Mouse (Mus musculus) lung, postnatal 4 days (tissue): Measurements from ENCODE around the gene Gng8.

Experiments
- DNase-seq, 2 experiments: peaks; one replicate each; pipeline ENCODE4 v3.0.0; 2021

The Gng8 gene

DNA sequence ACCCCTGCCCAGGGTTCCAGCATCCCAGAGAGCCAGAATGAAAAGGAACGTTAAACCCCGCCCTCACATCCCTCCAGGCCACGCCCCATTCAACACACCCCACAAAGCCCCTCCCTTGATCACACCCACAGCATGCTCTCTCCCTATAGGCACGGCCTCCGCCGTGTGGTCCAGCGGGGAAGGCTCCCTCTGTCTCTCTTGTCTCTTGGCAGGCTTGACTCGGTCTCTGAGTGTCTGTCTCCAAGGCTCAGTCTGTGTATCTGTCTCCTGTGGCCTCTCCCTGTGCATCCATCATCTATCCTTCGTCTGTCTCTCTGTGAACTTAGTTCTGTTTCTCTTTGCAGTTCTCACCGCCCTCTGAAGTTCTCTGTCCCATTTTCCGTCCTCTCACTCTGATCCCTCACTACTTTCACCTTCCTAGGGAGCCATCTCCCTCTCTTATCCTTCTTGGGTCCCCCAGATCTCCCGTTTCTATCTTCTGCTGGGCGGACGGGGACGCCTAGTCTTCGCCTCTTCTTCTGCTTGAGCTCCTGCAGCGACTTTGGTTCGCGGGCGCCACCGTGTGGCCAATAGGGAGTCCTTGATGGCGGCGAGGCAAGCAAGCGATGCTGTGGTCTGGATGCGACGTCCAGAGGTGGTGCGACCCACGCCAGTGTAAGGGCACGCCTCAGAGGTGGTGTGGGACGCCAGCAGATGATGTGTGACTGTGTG is at the start of gene Gng8:
Gene Gng8 (plus strand): TSS at position 146 of the 711 bp plus-strand sequence.
- DNase-seq: peak; percentile 88 to 89

DNA sequence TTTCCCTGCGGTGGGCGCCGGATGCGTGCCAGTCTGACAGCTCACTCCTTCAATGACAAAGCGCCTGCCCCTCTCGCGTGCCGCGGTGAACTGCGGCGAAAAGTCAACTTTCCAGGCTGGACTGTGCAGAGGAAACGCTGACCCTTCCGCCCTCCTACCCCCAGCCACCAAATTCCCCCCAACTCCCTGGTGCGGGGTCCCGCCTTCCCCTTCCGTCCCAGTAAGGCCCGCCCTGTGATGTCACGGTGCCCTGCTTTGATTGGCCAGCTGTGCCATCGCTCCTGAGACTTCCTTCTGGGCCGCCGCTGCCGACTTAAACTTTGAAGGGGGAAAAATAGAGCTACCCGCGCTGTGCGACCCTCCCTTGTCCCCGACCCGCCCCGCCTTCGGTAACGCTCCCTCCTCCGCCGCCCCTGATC is 48.9 kb upstream of the Gng8 start, which contains the start of gene Prkd2:
Gene Prkd2 (plus strand): TSS at position 258 of the 419 bp plus-strand sequence.
- DNase-seq: peak; percentile 95

DNA sequence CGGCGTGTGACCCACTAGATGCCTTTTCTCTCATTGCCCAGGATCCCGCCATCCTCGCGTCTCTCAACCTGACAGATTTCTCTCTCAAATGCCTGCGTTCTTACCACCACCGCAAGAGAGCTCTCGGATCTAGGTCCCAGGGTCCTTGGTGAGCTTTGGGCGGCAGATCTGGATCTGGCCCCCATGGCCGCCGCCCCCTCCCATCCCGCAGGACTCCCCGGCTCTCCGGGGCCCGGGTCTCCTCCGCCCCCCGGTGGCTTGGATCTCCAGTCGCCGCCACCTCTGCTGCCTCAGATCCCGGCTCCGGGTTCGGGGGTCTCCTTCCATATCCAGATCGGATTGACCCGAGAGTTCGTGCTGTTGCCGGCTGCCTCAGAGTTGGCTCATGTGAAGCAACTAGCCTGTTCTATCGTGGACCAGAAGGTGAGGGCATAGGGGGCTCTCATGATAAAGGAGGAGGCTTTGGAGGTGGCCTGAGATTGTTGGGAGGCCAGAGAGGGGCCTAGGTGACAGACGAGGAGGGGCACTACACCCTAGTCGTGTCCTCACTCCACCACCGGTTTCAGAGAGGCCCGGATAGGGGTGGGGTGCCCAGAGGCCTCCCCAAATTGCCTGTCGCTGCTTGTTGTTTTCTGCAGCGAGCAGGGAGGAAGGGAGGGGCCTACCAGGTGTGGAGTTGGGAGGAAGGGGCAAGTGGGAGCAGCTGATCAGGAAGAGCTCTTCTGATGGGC is 48.0 kb upstream of the Gng8 start:
- DNase-seq: peak; percentile 58 to 61

DNA sequence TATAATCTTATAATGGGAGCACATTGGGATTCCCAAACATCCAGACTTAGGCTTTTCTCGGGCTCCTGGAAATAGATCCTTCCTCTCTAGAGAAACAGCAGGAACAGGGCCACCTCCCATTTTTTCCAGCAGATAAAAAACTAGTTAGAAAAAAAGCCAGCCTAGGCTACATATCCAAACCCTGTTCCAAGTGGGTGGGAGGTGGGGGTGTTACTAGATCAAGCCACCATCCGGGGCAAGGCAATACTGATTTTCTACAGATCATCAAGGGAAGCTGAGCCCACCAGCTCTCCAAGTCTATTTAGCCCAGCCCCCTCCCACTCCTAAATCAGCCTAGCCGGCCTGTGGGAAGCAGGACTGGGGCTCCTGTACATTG is 46.9 kb upstream of the Gng8 start:
- no peak for DNase-seq

DNA sequence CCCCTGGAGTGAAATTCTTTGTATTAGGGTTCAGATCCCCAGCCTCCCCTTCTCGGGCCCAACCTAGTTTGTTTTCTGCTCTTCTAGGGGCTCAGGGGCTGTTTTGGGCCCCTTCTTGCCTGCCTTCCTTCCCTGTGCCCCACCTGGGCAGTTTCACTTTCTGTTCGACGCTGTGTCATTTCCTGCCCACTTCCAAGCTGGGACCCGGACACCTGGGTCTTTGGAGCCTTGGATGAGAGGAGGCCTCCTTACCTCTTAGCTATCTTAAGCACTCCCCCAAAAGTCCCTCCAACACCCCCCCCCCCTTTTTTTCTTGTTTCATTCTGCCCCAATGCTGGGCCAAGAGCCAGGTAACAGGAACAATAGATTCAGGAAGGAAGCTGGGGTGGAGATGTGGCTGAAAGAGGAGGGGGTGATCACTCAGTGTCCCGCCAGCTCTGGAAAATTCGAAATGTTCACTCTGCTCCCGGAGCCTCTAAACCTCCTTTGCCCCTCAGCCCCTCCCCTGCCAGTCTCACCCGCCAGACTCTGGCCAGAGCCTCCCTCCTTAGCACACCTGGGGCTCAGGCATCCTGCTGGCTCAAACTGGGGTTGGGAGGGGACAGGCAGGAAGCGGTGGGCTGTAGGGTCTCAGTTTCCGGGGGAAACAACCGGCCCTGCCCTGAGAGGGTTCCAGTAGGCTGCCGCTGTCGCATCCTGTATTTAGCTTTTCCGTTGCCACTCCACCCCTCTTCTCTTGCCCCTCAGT is 46.3 kb upstream of the Gng8 start:
- peak; percentile 67 to 79 for DNase-seq

DNA sequence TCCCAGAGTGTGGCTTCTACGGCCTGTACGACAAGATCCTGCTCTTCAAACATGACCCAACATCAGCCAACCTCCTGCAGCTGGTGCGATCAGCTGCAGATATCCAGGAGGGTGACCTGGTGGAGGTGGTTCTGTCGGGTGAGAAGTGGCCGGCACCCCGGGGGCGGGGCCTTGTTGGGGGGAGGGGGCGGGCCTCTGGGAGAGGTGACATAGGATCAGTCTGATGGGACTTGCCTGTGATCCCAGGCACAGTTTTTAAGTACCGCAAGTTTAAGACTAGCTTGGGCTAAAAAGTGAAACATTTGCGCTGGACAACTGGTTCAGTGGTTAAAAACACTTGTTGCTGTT is 45.8 kb upstream of the Gng8 start:
- no peak for DNase-seq

DNA sequence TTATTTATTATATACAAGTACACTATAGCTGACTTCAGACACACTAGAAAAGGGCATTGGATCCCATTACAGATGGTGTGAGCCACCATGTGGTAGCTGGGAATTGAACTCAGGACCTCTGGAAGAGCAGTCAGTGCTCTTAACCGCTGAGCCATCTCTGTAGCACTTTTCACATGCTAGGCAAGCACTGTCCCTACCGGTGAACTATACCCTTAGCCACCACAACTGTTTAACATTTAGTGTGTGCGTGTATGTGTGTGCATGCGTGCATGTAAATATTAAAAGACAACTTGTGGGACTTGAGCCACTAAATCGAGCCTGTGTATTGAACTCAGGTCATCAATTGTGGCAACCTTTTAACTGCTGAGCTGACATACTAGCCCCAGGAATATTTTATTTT is 44.8 kb upstream of the Gng8 start:
- no peak for DNase-seq

DNA sequence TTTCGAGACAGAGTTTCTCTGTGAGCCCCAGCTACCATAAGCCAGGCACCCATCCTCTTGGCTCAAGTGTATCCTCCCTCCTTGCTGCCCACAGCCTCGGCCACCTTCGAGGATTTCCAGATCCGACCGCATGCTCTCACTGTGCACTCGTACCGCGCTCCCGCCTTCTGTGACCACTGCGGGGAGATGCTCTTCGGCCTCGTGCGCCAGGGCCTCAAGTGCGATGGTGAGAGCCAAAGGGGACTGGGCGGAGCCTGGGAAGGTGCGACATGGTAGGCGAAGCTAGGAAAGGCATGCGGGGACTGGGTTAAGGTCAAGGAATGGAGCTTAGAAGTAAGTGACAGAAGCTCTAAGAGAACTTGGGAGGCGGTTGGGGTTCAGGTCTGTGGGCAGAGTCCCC is 44.1 kb upstream of the Gng8 start:
- DNase-seq: no peak

DNA sequence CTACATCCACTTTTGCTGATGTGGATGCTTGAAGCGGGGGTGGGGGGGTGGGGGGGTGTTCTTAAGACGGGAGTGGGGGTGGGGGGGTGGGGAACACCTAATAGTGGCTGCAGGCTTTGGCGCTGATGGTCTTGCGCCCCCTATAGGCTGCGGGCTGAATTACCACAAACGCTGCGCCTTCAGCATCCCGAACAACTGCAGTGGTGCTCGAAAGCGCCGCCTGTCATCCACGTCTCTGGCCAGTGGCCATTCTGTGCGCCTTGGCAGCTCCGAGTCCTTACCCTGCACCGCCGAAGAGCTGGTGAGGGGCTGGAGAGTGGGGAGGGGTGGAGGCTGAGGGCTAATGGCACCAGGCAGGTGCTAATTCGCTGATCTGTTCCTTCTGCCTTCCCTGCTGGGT is 43.0 kb upstream of the Gng8 start:
- DNase-seq: peak; percentile 70 to 75

DNA sequence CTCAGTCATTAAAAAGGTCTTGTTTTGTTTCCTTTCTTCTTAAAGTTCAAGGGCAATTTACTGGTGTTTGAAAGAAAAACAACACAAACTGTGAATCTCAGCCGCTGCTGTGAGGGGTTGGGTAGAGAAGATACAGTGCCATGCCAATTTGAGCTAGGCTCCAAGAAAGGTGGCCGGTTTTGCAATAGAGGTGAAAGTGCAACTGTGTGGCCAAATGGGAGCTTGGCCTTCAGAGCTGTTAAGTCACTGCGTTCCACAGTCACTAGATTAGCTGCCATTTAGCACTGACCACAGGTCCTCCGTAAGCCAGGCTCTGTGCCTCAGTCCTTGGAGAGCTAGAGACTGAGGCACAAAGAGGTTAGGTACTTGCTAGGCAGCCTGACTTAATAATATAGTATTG is 40.0 kb upstream of the Gng8 start:
- DNase-seq: no peak

DNA sequence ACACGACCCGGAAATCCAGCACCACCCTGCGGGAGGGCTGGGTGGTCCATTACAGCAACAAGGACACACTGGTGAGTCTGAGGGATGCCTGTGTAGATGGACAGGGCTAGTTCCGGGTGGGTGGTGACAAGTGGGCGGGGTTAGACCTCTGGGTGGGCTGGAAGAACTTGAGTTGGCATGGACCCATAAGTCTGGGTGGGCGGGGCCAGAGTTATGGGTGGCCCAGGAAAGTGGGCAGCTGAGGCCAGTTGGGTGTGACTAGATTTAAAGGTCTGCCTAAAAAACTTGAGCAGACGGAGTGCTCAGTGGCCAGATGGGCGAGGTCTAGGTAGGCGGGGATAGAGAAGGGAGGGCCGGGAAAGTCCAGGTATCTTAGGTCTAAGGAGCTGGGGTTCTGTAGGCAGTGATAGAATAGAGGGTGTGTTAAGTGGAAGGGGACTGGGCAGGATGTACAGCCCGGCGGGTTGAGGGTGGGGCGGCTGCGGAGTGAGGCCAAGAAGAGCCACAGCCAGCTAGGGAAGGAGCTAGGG is 38.2 kb upstream of the Gng8 start:
- peak; percentile 62 to 74 for DNase-seq

DNA sequence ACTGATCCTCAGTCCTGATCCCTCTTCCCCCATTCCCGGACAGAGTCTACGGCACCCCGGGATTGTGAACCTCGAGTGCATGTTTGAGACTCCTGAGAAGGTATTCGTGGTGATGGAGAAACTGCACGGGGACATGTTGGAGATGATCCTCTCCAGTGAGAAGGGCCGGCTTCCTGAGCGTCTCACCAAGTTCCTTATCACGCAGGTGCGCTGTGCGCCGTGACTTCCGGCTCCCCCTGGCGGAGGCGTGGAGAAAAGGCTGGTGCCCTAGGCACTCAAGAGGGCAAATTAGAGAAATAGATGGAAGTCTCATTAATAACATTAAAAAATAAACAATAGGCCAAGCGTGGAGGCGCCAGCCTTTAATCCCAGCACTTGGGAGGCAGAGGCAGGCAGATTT is 33.2 kb upstream of the Gng8 start:
- DNase-seq: peak; percentile 50 to 58

DNA sequence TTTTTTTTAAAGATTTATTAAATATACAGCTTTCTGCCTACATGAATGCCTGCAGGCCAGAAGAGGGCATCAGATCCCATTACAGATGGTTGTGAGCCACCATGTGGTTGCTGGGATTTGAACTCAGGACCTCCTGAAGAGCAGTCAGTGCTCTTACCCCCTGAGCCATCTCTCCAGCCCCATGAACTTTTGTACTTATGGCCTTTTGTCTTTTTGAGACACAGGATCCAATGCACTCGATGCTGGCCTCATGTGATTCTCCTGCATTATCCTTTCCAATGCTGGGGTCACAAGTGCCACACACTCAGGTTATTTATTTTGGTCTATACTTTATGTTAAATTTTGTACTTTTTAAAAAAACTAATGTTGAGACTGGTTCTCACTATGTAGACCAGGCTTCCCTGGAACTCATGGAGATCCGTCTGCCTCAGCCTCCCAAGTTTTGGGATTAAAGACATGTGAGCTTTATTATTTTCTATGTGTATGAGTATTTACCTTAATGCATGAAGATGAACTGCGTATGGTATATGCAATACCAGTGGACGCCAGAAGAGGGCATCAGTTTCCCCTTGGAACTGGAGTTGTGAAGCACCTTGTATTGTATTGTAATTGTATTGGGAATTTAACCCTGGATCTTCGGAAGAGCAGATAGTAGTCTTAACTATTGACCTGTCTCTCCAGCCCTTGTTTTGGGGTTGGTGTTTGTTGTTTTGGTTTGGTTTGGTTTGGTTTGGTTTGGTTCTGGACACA is 31.5 kb upstream of the Gng8 start:
- DNase-seq: peak in 1 of 2 experiments; percentile 67

DNA sequence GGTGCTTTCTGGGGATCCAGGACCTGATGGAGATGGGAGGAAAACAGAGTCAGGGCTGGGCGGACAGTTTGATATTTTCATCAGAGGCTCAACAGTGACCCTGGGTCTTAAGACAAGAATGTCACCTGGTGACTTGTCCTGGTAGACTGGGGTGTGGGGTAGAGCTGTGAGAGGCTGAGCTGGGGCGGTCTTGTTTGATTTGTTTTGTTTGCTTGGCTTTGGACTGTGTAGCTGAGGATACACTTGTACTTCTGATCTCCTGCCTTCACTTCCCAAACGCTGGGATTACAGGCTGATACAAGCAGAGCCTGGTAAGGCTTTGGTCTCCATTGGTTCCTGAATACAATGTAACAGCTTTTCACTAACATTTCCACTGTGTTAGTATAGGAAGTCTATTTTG is 24.1 kb upstream of the Gng8 start:
- DNase-seq: no peak

DNA sequence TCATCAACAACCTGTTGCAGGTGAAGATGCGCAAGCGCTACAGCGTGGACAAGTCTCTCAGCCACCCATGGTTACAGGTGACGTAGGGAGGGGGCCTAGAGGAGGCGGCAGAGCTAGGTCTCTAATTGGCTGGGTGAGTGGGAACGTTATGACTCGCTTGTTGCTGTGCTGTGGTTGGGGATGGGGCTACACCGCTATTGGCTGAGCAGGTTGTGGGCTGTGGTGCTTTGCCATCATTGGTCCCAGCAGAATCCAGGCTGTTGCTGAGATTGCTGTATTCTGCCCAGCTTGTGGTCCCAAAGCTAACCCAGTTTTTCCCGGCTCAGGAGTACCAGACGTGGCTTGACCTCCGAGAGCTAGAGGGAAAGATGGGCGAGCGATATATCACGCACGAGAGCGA is 22.1 kb upstream of the Gng8 start:
- DNase-seq: no peak

DNA sequence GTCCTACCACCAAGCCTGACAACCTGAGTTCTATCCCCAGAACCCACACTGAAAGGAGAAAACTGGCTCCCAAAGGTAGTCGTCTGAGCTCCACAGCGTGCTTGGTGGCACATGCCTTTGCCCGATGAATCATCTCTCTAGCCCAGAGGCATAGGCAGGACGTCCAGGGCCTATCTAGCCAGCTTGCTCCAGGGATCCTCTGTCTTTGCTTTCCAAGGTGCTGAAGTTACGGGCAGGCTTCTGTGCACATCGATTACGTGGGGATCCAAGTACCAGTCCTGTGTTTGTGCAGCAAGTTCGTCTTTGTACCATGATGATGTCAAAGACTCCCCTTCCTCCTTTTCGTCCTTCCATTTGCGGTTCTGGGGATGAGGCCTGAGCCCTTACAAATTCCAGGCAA is 20.0 kb upstream of the Gng8 start:
- DNase-seq: no peak

DNA sequence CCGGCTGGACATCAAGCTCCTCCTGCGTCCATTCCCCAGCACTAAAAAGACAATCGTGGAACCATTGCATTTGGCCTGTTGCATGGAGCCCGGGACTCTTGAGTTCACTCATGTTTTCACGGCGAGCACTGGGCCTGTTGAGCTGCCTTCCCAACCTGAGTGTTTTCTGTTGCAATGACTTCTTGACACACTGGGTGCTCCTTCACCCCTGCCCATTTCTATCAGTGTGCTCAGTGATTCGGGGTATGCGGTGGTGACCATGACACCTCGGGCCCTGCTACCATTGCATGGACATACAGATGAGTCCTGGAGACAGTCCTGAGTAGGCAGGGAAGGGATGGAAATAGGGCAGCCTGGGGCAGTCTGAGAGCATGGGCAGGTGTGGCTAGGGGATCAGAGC is 19.1 kb upstream of the Gng8 start:
- no peak for DNase-seq

DNA sequence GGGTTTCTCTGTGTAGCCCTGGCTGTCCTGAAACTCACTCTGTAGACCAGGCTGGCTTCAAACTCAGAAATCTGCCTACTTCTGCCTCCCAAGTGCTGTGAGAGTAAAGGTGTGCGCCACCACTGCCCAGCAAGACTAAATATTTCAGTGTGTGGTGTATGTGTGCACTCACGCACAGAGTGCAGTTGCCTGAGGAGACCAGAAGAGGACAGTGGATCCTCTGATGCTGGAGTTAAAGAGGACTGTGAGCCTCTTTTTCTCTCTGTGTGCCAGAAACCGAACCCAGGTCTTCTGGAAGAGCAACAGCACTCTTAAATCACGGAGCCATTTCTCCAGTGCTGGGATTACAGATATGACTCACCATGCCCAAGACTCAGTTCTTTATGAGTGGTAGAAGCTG is 18.2 kb upstream of the Gng8 start:
- no peak for DNase-seq

DNA sequence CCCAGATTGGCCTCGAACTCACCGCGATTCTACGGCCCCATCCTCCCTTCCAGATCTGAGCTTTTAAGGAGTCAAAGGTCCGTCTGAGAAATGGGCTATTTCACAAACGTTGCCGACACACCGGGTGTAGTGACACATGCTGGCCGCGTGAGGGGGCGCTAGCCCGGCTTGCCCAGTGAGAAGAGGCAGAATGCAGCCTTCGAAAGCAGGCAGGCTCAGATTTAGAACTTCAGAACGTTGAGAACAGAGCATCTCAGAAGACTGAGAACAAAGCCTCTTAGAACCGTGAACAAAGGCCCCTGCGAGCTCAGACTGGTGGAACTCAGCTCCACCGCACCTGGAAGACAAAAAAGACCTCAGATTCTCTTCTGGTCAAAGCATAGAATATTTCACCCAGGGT is 17.4 kb upstream of the Gng8 start:
- peak; percentile 86 to 89 for DNase-seq

DNA sequence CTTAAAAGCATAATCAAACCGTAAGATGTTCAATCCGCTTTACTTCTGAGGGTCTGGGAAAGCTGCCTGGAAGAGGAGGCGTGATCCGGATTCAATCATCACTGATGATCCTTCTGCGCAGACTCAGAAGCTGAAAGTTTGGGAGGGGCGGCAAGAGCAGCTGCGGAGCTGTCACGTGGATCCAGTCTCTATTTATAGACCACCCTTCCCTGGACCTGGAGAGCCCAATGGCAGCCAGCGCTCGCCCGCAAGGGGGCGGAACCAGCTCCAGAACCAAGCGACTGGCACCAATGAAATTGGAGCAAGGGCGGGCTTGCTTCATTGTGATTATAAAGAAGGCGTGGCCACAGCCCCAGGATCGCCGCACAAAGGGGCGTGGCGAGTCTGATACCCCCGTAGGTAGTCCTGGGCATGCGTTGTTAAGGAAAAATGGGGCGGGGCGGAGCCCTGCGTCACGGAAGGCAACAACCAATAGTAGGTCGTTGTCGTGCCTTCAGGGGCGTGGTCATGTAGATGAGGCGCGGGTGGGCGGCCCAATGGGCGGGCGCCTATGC is 16.8 kb upstream of the Gng8 start:
- DNase-seq: peak; percentile 99 to 100

DNA sequence AGATGAGACGGTGACA is 16.5 kb upstream of the Gng8 start, which contains the start of gene Dact3:
Gene Dact3 (plus strand): TSS at position 8 of the 16 bp plus-strand sequence.
- DNase-seq: no peak

DNA sequence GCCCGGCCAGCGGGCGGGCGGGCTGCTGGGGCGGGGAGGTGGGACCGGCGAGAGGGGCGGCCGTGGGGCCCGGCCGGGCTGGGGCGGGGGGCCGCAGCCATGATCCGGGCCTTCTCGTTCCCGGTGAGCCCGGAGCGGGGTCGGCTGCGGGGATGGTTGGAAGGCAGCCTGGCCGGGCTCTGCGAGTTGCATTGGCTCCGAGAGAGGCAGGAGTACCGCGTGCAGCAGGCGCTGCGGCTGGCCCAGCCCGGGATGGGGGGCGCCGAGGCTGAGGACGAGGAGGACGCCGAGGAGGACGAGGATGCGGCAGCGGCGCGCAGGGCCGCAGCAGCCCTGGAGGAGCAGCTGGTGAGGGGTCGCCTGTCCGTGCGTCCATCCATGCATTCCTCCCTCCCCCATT is 16.3 kb upstream of the Gng8 start:
- DNase-seq: no peak

DNA sequence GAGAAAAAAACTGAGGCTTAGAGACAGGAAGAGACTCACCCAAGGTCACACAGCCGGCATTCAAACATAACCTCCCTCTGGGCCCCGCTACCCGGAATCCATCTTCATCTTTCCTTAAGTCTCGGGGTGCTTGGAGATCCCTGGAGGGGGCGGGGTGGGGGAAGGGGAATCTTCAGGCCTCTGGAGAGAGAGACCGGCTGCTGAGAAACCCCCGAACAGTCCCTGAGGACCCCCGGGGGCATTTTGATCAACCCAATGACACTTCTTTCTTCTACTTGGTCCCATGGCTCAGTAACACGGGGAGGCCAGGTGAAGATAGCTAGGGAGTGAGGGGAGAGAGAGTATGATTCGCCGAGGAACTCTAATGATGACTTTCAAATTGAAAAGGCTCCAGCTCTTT is 15.6 kb upstream of the Gng8 start:
- DNase-seq: no peak
